Mouse (Mus musculus): ENCODE results near the gene Vegfa. TPM values are rescaled to one million over a fixed set of nuclear protein-coding genes. Genes with fewer than 3 reads are reported as not detected.

Vegfa gene
- polyA plus RNA-seq (2015; fragmentation: Nextera tagmentation; extraction: Ambion mirVana): 5.1 and 6.2 TPM in 2 replicates

GRCm38 (mm10) chr17:46032257-46032991 is at the start of gene Vegfa:
TSS of gene Vegfa (minus strand) at chr17:46032369.
- Histone ChIP-seq H3K4me3 (peak within 1 kb of the TSS; percentile 93), H3K27ac (peak within 1 kb of the TSS; percentile 98), H3K9me3 (no peaks in the 10 kb centered on the region), H3K4me1 (peaks cover 40% of the 10 kb centered on the region), H3K36me3 (no peaks in the 10 kb centered on the region), H3K27me3 (no peaks in the 10 kb centered on the region), H3K4me2 (peak within 1 kb of the TSS; percentile 91), H3K9ac (peak within 1 kb of the TSS; percentile 99)
- ATAC-seq (ENCODE audit: borderline replicate concordance, extremely low read depth, low FRiP score, low TSS enrichment): peak; percentile 82
- WGBS: under 1% methylated on average over 40 of the region's 40 CpGs

GRCm38 (mm10) chr17:46081657-46082056 is 49.5 kb upstream of the Vegfa start:
- no peaks in the 10 kb centered on the region for H3K9me3 ChIP-seq
- 34% methylated on average over 7 of the region's 7 CpGs for WGBS
- H3K4me3 ChIP-seq: no peak overlapping the region
- peak overlapping the region; percentile 11; the same call in 1 of the 2 replicates for H3K27ac ChIP-seq
- H3K9ac ChIP-seq: no peak overlapping the region
- ATAC-seq (ENCODE audit: borderline replicate concordance, extremely low read depth, low FRiP score, low TSS enrichment): 0 out of 2 replicates have a peak, but pooled peaks have one; percentile 4
- no peaks in the 10 kb centered on the region for H3K36me3 ChIP-seq
- no peaks in the 10 kb centered on the region for H3K27me3 ChIP-seq
- no peak overlapping the region for H3K4me2 ChIP-seq
- H3K4me1 ChIP-seq: peaks cover 51% of the 10 kb centered on the region

GRCm38 (mm10) chr17:46081042-46081441 is 48.9 kb upstream of the Vegfa start:
- no peaks in the 10 kb centered on the region for H3K9me3 ChIP-seq
- no peak overlapping the region for H3K27ac ChIP-seq
- no peak overlapping the region for H3K4me3 ChIP-seq
- peaks cover 44% of the 10 kb centered on the region for H3K4me1 ChIP-seq
- ATAC-seq (ENCODE audit: borderline replicate concordance, extremely low read depth, low FRiP score, low TSS enrichment): no peak
- WGBS: 29% methylated on average over 5 of the region's 5 CpGs
- H3K36me3 ChIP-seq: no peaks in the 10 kb centered on the region
- no peak overlapping the region for H3K9ac ChIP-seq
- H3K4me2 ChIP-seq: no peak overlapping the region
- H3K27me3 ChIP-seq: no peaks in the 10 kb centered on the region

GRCm38 (mm10) chr17:46080388-46080787 is 48.2 kb upstream of the Vegfa start:
- Histone ChIP-seq H3K27me3 (no peaks in the 10 kb centered on the region), H3K4me1 (peaks cover 41% of the 10 kb centered on the region), H3K27ac (0 out of 2 replicates have a peak overlapping the region, but pooled peaks have one; percentile 20), H3K4me2 (no peak overlapping the region), H3K36me3 (no peaks in the 10 kb centered on the region), H3K4me3 (no peak overlapping the region), H3K9me3 (no peaks in the 10 kb centered on the region), H3K9ac (no peak overlapping the region)
- WGBS: 68% methylated on average over 7 of the region's 7 CpGs
- ATAC-seq (ENCODE audit: borderline replicate concordance, extremely low read depth, low FRiP score, low TSS enrichment): no peak

- Histone ChIP-seq H3K4me3 (no peak overlapping the region), H3K9me3 (no peaks in the 10 kb centered on the region), H3K36me3 (no peaks in the 10 kb centered on the region), H3K27ac (no peak overlapping the region), H3K9ac (no peak overlapping the region), H3K4me1 (peaks cover 41% of the 10 kb centered on the region), H3K27me3 (no peaks in the 10 kb centered on the region), H3K4me2 (no peak overlapping the region)
- ATAC-seq (ENCODE audit: borderline replicate concordance, extremely low read depth, low FRiP score, low TSS enrichment): no peak
- 61% methylated on average over 2 of the region's 2 CpGs for WGBS
Observed at GRCm38 (mm10) chr17:46079037-46079436, 46.9 kb upstream of the Vegfa start.

GRCm38 (mm10) chr17:46077921-46078534 is 45.9 kb upstream of the Vegfa start:
- Histone ChIP-seq H3K9me3 (no peaks in the 10 kb centered on the region), H3K4me2 (no peak overlapping the region), H3K27ac (no peak overlapping the region), H3K27me3 (no peaks in the 10 kb centered on the region), H3K4me1 (peaks cover 41% of the 10 kb centered on the region), H3K9ac (no peak overlapping the region), H3K36me3 (no peaks in the 10 kb centered on the region), H3K4me3 (no peak overlapping the region)
- WGBS: 81% methylated on average over 12 of the region's 12 CpGs
- ATAC-seq (ENCODE audit: borderline replicate concordance, extremely low read depth, low FRiP score, low TSS enrichment): no peak

GRCm38 (mm10) chr17:46076260-46076551 is 44.0 kb upstream of the Vegfa start:
- Histone ChIP-seq H3K9me3 (no peaks in the 10 kb centered on the region), H3K36me3 (no peaks in the 10 kb centered on the region), H3K4me3 (no peak overlapping the region), H3K4me2 (no peak overlapping the region), H3K27ac (no peak overlapping the region), H3K27me3 (no peaks in the 10 kb centered on the region), H3K9ac (no peak overlapping the region), H3K4me1 (peaks cover 33% of the 10 kb centered on the region)
- 75% methylated on average over 1 of the region's 1 CpGs for WGBS
- no peak for ATAC-seq (ENCODE audit: borderline replicate concordance, extremely low read depth, low FRiP score, low TSS enrichment)

GRCm38 (mm10) chr17:46075551-46076259 is 43.5 kb upstream of the Vegfa start:
- no peak overlapping the region for H3K27ac ChIP-seq
- no peak overlapping the region for H3K4me3 ChIP-seq
- WGBS: 73% methylated on average over 5 of the region's 5 CpGs
- H3K9ac ChIP-seq: no peak overlapping the region
- H3K9me3 ChIP-seq: no peaks in the 10 kb centered on the region
- no peaks in the 10 kb centered on the region for H3K27me3 ChIP-seq
- peaks cover 28% of the 10 kb centered on the region for H3K4me1 ChIP-seq
- ATAC-seq (ENCODE audit: borderline replicate concordance, extremely low read depth, low FRiP score, low TSS enrichment): no peak
- no peaks in the 10 kb centered on the region for H3K36me3 ChIP-seq
- H3K4me2 ChIP-seq: no peak overlapping the region

- ATAC-seq (ENCODE audit: borderline replicate concordance, extremely low read depth, low FRiP score, low TSS enrichment): no peak
Observed at GRCm38 (mm10) chr17:46075116-46075485, 42.9 kb upstream of the Vegfa start.

GRCm38 (mm10) chr17:46074398-46075115 is 42.4 kb upstream of the Vegfa start:
- H3K4me2 ChIP-seq: peak overlapping the region; percentile 58
- no peaks in the 10 kb centered on the region for H3K27me3 ChIP-seq
- WGBS: 36% methylated on average over 7 of the region's 7 CpGs
- no peaks in the 10 kb centered on the region for H3K36me3 ChIP-seq
- peak overlapping the region; percentile 17; the same call in 1 of the 2 replicates for H3K4me3 ChIP-seq
- ATAC-seq (ENCODE audit: borderline replicate concordance, extremely low read depth, low FRiP score, low TSS enrichment): no peak
- peaks cover 24% of the 10 kb centered on the region for H3K4me1 ChIP-seq
- 0 out of 2 replicates have a peak overlapping the region, but pooled peaks have one; percentile 6 for H3K9ac ChIP-seq
- no peaks in the 10 kb centered on the region for H3K9me3 ChIP-seq
- H3K27ac ChIP-seq: peak overlapping the region; percentile 78

More at GRCm38 (mm10) chr17:46075116-46075485, 42.9 kb upstream of the Vegfa start:
- no peak overlapping the region for H3K27ac ChIP-seq
- WGBS: 36% methylated on average over 3 of the region's 3 CpGs
- H3K9me3 ChIP-seq: no peaks in the 10 kb centered on the region
- no peak overlapping the region for H3K4me3 ChIP-seq
- H3K4me1 ChIP-seq: peaks cover 24% of the 10 kb centered on the region
- no peak overlapping the region for H3K9ac ChIP-seq
- no peaks in the 10 kb centered on the region for H3K36me3 ChIP-seq
- no peak overlapping the region for H3K4me2 ChIP-seq
- H3K27me3 ChIP-seq: no peaks in the 10 kb centered on the region

- peak overlapping the region; percentile 78 for H3K27ac ChIP-seq
- H3K9ac ChIP-seq: peak overlapping the region; percentile 6; the same call in 1 of the 2 replicates
- peak overlapping the region; percentile 17; the same call in 1 of the 2 replicates for H3K4me3 ChIP-seq
Observed at GRCm38 (mm10) chr17:46073730-46074301, 41.6 kb upstream of the Vegfa start.

More at GRCm38 (mm10) chr17:46073730-46074301, 41.6 kb upstream of the Vegfa start:
- Histone ChIP-seq H3K4me1 (peaks cover 24% of the 10 kb centered on the region), H3K4me2 (peak overlapping the region; percentile 58), H3K9me3 (no peaks in the 10 kb centered on the region), H3K36me3 (no peaks in the 10 kb centered on the region), H3K27me3 (no peaks in the 10 kb centered on the region)
- 11% methylated on average over 23 of the region's 23 CpGs for WGBS
- ATAC-seq (ENCODE audit: borderline replicate concordance, extremely low read depth, low FRiP score, low TSS enrichment): peak; percentile 81
